Mouse (Mus musculus) forelimb bud, embryonic 11.5 days (tissue): ENCODE data around the gene Engase.
A peak's percentile ranks its signal among the peaks of the same experiment; 100 is the strongest.

Source experiments
- DNase-seq: peaks from one replicate; pipeline ENCODE4 v3.0.0-alpha.2; 2012; ENCODE audit warnings: low read depth, low spot score

The Engase gene

DNA sequence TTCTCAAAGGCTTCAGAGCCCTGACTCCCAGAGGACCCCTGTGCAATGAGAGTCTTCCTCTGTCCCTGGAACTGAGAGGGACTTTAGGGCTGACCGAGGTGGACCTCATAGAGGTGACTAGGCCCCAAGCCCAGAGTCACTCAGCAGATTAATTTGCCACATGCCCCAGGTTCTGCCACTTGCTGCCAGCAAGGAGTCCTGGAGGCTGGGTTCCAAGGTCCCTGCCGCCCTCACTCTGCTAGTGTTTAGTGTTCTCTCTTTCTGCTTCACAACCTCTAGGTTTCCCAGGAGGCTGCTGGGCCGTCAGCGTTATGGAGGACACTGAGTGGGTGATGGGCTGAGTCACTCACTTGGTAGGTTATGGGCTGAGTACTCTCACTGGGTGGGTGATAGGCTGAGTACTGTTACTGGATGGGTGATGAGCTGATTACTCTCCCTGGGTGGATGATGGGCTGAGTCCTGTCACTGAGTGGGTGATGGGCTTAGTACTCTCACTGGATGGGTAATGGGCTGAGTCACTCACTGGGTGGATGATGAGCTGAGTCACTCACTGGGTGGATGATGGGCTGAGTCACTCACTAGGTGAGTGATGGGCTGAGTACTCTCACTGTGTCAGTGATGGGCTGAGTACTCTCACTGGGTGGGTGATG lies 47.0 kb downstream of the Engase start:
- DNase-seq = no peak

DNA sequence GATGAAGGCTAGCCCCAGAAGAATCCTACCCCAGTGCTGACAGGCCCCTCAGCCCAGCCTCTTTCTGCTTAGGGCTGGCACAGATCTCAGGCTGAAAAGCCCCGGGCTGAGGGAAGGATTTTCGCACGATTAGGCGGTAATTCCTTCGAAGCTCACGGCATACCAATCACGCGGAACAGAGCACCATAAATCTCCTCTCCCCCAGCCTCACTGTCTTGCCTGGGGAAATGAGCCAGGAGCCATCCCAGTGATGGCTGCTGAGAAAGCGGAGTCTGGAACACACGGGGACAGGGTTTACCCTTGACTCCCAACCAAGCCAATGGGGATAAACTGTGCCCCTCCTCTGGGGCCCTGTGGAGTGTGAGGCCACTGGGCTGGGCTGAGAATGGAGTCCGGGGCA lies 48.4 kb downstream of the Engase start:
- no peak for DNase-seq

DNA sequence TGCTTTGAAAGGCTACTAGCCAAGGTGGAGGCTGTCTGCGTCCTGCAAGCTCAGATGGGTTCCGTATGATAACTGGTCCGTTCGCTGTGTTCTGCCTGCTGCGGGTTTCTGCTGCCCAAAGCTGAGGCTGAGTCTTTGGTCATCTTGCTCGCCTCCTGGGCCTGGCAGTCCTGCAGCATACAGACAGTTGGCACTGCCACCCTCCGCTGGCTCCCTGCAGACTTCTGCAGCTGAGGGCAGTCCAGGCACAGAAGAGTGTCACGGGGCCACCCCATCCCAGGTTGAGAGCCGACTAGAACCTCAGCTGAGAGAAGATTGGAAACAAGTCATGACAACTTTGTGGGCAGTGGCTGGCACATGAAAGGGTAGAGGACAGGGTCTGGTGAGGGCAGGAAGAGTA lies 52.1 kb downstream of the Engase start:
- DNase-seq = no peak

DNA sequence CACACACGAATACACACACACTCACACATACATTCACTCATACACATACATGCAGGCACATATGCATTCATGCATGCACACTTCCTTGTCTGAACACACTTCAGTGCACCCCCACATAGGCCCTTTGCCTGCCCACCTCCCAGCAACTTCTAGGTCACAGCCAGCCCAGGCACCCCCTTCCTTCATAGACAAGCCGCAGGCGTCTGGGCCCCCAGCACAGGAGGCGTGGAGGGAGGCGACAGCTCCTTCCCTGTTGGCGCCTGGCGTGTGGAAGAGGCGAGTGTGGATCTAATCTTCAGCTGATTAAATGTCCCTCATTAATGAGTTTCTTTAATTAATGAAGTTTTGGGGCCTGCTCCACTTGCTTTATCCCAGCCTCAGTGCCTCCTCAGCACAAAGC lies 53.7 kb downstream of the Engase start:
- no peak for DNase-seq

DNA sequence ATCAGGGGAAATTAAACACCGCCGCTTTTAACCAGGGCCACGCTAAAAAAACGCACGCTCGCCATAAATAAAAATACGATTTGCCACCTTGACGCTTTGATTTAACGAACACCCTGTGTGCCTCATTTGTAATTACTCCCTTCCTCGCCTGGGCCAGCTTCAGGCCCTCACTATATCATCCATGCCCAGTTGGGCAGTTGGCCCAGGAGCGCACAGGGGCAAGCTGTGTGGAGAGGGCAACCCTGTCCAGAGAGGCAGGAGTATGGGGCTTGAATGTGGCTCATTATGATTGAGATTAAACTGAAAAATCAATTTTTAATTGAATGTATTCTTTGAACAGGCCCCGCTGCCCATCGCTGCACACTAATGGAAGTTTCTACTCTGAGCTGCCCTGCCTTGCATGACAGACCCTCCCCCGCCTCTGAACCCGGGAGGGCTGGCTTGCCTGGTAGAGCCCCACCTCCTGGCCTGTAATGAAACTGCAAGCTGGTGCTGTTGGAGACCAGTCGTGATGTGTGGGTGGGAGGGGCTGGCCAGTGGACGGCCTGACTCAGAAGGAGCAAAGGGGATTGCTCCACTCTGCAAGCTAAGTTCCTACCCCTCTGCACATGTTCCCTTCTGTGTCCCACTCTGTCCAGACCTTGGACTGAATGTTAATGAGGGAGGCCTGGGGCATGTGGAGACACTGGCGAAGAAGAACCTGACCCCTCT lies 57.9 kb downstream of the Engase start:
- peak; percentile 57 for DNase-seq

DNA sequence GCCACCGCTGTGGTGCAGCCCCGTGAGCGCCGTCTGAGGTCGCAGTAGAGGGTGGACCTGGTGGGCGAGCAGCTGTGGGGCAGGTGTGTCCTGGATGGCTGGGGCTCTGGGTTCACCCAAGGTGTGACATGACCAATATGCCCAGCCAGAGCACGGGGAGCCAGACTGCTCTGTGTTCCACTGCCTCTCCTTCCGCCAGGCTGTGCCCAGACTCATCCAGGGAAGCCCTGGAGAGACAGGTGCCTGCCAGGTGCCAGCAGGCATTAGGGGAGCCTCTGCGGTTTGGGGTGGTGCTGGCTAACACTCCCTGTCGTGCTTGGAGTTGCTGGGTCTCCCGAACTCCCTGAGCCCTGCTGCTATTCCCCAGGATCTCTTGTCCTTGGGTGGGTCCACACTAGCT lies 61.4 kb downstream of the Engase start:
- DNase-seq = no peak
